Mouse (Mus musculus) midbrain, embryonic 13.5 days (tissue): Measurements from ENCODE around the gene Gm10447. TPM values are rescaled to one million over a fixed set of nuclear protein-coding genes. Genes with fewer than 3 reads are reported as not detected.

Experiments used
- ATAC-seq: fragments of 200-750 bp; cut with Nextera tagmentation; 2 replicates; pipeline ENCODE4 v1.8.0; 2017; ENCODE audit warnings: mild to moderate bottlenecking, moderate TSS enrichment, moderate library complexity
- H3K27ac ChIP-seq: fragments of 300-500 bp; sonication (generic); 2 replicates; pipeline ENCODE4 v1.5.1; 2015; ENCODE audit warnings: inconsistent platforms, mild to moderate bottlenecking, moderate library complexity
- H3K27me3 ChIP-seq: fragments of 300-500 bp; sonication (generic); 2 replicates; pipeline ENCODE4 v1.6.1; 2015; ENCODE audit warnings: mild to moderate bottlenecking, inconsistent platforms
- H3K36me3 ChIP-seq: fragments of 300-500 bp; sonication (generic); 2 replicates; pipeline ENCODE4 v1.6.1; 2015; ENCODE audit warnings: mild to moderate bottlenecking, inconsistent platforms
- H3K4me1 ChIP-seq: fragments of 300-500 bp; sonication (generic); replicated peaks from 2 replicates; pipeline ENCODE4 v1.6.1; 2015; ENCODE audit warnings: inconsistent platforms
- H3K4me2 ChIP-seq: fragments of 300-500 bp; sonication (generic); replicated peaks from 2 replicates; pipeline ENCODE4 v1.6.1; 2015; ENCODE audit warnings: moderate library complexity, mild to moderate bottlenecking, inconsistent platforms
- H3K4me3 ChIP-seq: fragments of 300-500 bp; sonication (generic); replicated peaks from 2 replicates; pipeline ENCODE4 v1.5.1; 2015; ENCODE audit warnings: mild to moderate bottlenecking, inconsistent platforms
- H3K9ac ChIP-seq: fragments of 300-500 bp; sonication (generic); replicated peaks from 2 replicates; pipeline ENCODE4 v1.6.1; 2015; ENCODE audit warnings: mild to moderate bottlenecking, inconsistent platforms
- H3K9me3 ChIP-seq: fragments of 300-500 bp; sonication (generic); 2 replicates; pipeline ENCODE4 v1.6.1; 2016; ENCODE audit warnings: mild to moderate bottlenecking, inconsistent platforms
- WGBS: fragments of 180-500 bp; shearing (Covaris S2); methylation state at CpG from one replicate; pipeline ENCODE4 v1.1.7; 2015; 5-methylcytosine and 5-hydroxymethylcytosine counted together
- polyA plus RNA-seq: library from polyadenylated mRNA; unstranded; fragments of >200 nt; fragmentation: Nextera tagmentation; extraction: Ambion mirVana; gene quantifications from 2 replicates; pipeline ENCODE4 v1.2.1, GENCODE M21; 2015

Gene Gm10447
- polyA plus RNA-seq, 1 experiment from 2014 or later, result not detected

- no peak overlapping the region for H3K9ac ChIP-seq
- WGBS, result 95% methylated on average over 9 of the region's 9 CpGs
- H3K9me3 ChIP-seq, result no peaks in the 10 kb centered on the region
- no peak overlapping the region for H3K27ac ChIP-seq
- peaks cover 24% of the 10 kb centered on the region for H3K27me3 ChIP-seq
- H3K4me2 ChIP-seq, result no peak overlapping the region
- H3K36me3 ChIP-seq, result no peaks in the 10 kb centered on the region
- H3K4me3 ChIP-seq, result no peak overlapping the region
- ATAC-seq, result no peak
- peaks cover 10% of the 10 kb centered on the region for H3K4me1 ChIP-seq
These were observed 4.5 kb downstream of the Gm10447 start for GRCm38 (mm10) chr11:53452396-53452795.

- Histone ChIP-seq H3K27ac (no peak overlapping the region), H3K36me3 (no peaks in the 10 kb centered on the region), H3K4me3 (no peak overlapping the region), H3K9me3 (no peaks in the 10 kb centered on the region), H3K9ac (no peak overlapping the region), H3K4me2 (no peak overlapping the region), H3K27me3 (peaks cover 14% of the 10 kb centered on the region), H3K4me1 (no peaks in the 10 kb centered on the region)
- ATAC-seq, result no peak
- 79% methylated on average over 2 of the region's 2 CpGs for WGBS
These were observed 5.5 kb downstream of the Gm10447 start for GRCm38 (mm10) chr11:53451361-53451760.

- Histone ChIP-seq H3K9ac (no peak overlapping the region), H3K36me3 (no peaks in the 10 kb centered on the region), H3K27ac (no peak overlapping the region), H3K27me3 (peaks cover 4% of the 10 kb centered on the region), H3K4me2 (no peak overlapping the region), H3K4me3 (no peak overlapping the region), H3K9me3 (no peaks in the 10 kb centered on the region), H3K4me1 (no peaks in the 10 kb centered on the region)
- 68% methylated on average over 15 of the region's 15 CpGs for WGBS
- no peak for ATAC-seq
These were observed 6.7 kb downstream of the Gm10447 start for GRCm38 (mm10) chr11:53450070-53450705.

GRCm38 (mm10) chr11:53448529-53448928 is 8.4 kb downstream of the Gm10447 start:
- no peak overlapping the region for H3K4me2 ChIP-seq
- H3K4me3 ChIP-seq, result no peak overlapping the region
- 79% methylated on average over 1 of the region's 1 CpGs for WGBS
- no peaks in the 10 kb centered on the region for H3K9me3 ChIP-seq
- no peaks in the 10 kb centered on the region for H3K27me3 ChIP-seq
- no peak overlapping the region for H3K9ac ChIP-seq
- H3K36me3 ChIP-seq, result no peaks in the 10 kb centered on the region
- no peak for ATAC-seq
- H3K4me1 ChIP-seq, result no peaks in the 10 kb centered on the region
- no peak overlapping the region for H3K27ac ChIP-seq

GRCm38 (mm10) chr11:53447996-53448395 is 8.9 kb downstream of the Gm10447 start:
- Histone ChIP-seq H3K4me3 (no peak overlapping the region), H3K27ac (no peak overlapping the region), H3K36me3 (no peaks in the 10 kb centered on the region), H3K27me3 (no peaks in the 10 kb centered on the region), H3K9ac (no peak overlapping the region), H3K4me1 (no peaks in the 10 kb centered on the region), H3K4me2 (no peak overlapping the region), H3K9me3 (no peaks in the 10 kb centered on the region)
- ATAC-seq, result no peak
- WGBS, result 91% methylated on average over 8 of the region's 8 CpGs

GRCm38 (mm10) chr11:53446183-53446582 is 10.7 kb downstream of the Gm10447 start:
- Histone ChIP-seq H3K27me3 (no peaks in the 10 kb centered on the region), H3K4me2 (no peak overlapping the region), H3K4me3 (no peak overlapping the region), H3K4me1 (no peaks in the 10 kb centered on the region), H3K9me3 (no peaks in the 10 kb centered on the region), H3K36me3 (no peaks in the 10 kb centered on the region), H3K9ac (no peak overlapping the region), H3K27ac (no peak overlapping the region)
- no peak for ATAC-seq
- 90% methylated on average over 13 of the region's 13 CpGs for WGBS

- Histone ChIP-seq H3K4me1 (no peaks in the 10 kb centered on the region), H3K4me2 (no peak overlapping the region), H3K27me3 (no peaks in the 10 kb centered on the region), H3K9me3 (no peaks in the 10 kb centered on the region), H3K9ac (no peak overlapping the region), H3K36me3 (no peaks in the 10 kb centered on the region), H3K27ac (no peak overlapping the region), H3K4me3 (no peak overlapping the region)
- WGBS, result 58% methylated on average over 13 of the region's 13 CpGs
- ATAC-seq, result no peak
These were observed 11.3 kb downstream of the Gm10447 start for GRCm38 (mm10) chr11:53445562-53445961.

- 38% methylated on average over 6 of the region's 6 CpGs for WGBS
These were observed 13.0 kb downstream of the Gm10447 start for GRCm38 (mm10) chr11:53443861-53444260.

GRCm38 (mm10) chr11:53441921-53442320 is 15.0 kb downstream of the Gm10447 start:
- WGBS, result 54% methylated on average over 12 of the region's 12 CpGs
- no peaks in the 10 kb centered on the region for H3K36me3 ChIP-seq
- no peak overlapping the region for H3K4me2 ChIP-seq
- H3K4me1 ChIP-seq, result no peaks in the 10 kb centered on the region
- no peak for ATAC-seq
- no peaks in the 10 kb centered on the region for H3K9me3 ChIP-seq
- H3K4me3 ChIP-seq, result no peak overlapping the region
- no peaks in the 10 kb centered on the region for H3K27me3 ChIP-seq
- H3K27ac ChIP-seq, result no peak overlapping the region
- H3K9ac ChIP-seq, result no peak overlapping the region

More at GRCm38 (mm10) chr11:53443861-53444260, 13.0 kb downstream of the Gm10447 start:
- H3K9ac ChIP-seq, result no peak overlapping the region
- no peak overlapping the region for H3K27ac ChIP-seq
- no peak overlapping the region for H3K4me3 ChIP-seq
- H3K4me1 ChIP-seq, result no peaks in the 10 kb centered on the region
- H3K36me3 ChIP-seq, result no peaks in the 10 kb centered on the region
- H3K27me3 ChIP-seq, result no peaks in the 10 kb centered on the region
- H3K9me3 ChIP-seq, result no peaks in the 10 kb centered on the region
- no peak overlapping the region for H3K4me2 ChIP-seq
- no peak for ATAC-seq

GRCm38 (mm10) chr11:53436338-53436737 is 20.6 kb downstream of the Gm10447 start:
- no peak for ATAC-seq
- whole genome bisulfite sequencing, result 92% methylated on average over 6 of the region's 6 CpGs
- no peaks in the 10 kb centered on the region for H3K9me3 ChIP-seq

GRCm38 (mm10) chr11:53435504-53435903 is 21.4 kb downstream of the Gm10447 start:
- 84% methylated on average over 8 of the region's 8 CpGs for WGBS
- Histone ChIP-seq H3K4me1 (peaks cover 6% of the 10 kb centered on the region), H3K36me3 (no peaks in the 10 kb centered on the region), H3K9ac (no peak overlapping the region), H3K27me3 (no peaks in the 10 kb centered on the region), H3K9me3 (no peaks in the 10 kb centered on the region), H3K27ac (no peak overlapping the region), H3K4me2 (no peak overlapping the region), H3K4me3 (no peak overlapping the region)
- ATAC-seq, result no peak

More at GRCm38 (mm10) chr11:53436338-53436737, 20.6 kb downstream of the Gm10447 start:
- H3K27ac ChIP-seq, result no peak overlapping the region
- H3K4me3 ChIP-seq, result no peak overlapping the region
- no peak overlapping the region for H3K4me2 ChIP-seq
- H3K9ac ChIP-seq, result no peak overlapping the region
- peaks cover 6% of the 10 kb centered on the region for H3K4me1 ChIP-seq
- no peaks in the 10 kb centered on the region for H3K27me3 ChIP-seq
- no peaks in the 10 kb centered on the region for H3K36me3 ChIP-seq

- 64% methylated on average over 6 of the region's 6 CpGs for WGBS
- peaks cover 18% of the 10 kb centered on the region for H3K4me1 ChIP-seq
- H3K9me3 ChIP-seq, result no peaks in the 10 kb centered on the region
- H3K27me3 ChIP-seq, result no peaks in the 10 kb centered on the region
- peaks cover 9% of the 10 kb centered on the region for H3K36me3 ChIP-seq
- H3K27ac ChIP-seq, result no peak overlapping the region
- no peak overlapping the region for H3K9ac ChIP-seq
- no peak overlapping the region for H3K4me2 ChIP-seq
- ATAC-seq, result no peak
- H3K4me3 ChIP-seq, result no peak overlapping the region
These were observed 23.9 kb downstream of the Gm10447 start for GRCm38 (mm10) chr11:53433057-53433456.
